Mouse (Mus musculus) embryonic facial prominence, embryonic 10.5 days (tissue): ENCODE measurements around the gene Dpp6. TPM values are rescaled to one million over a fixed set of nuclear protein-coding genes. Genes with fewer than 3 reads are reported as not detected.

Experiments
- DNase-seq: peaks from one replicate; pipeline ENCODE4 v3.0.0-alpha.2; 2017; ENCODE audit warnings: low spot score
- H3K27ac ChIP-seq: fragments of 300-500 bp; sonication (generic); replicated peaks from 2 replicates; pipeline ENCODE4 v1.5.1; 2016; ENCODE audit warnings: mild to moderate bottlenecking
- H3K27me3 ChIP-seq: fragments of 300-500 bp; sonication (generic); replicated peaks from 2 replicates; pipeline ENCODE4 v1.6.1; 2016; ENCODE audit warnings: low read depth, mild to moderate bottlenecking; ENCODE audit not compliant: poor library complexity, severe bottlenecking
- H3K36me3 ChIP-seq: fragments of 300-500 bp; sonication (generic); replicated peaks from 2 replicates; pipeline ENCODE4 v1.6.1; 2016; ENCODE audit warnings: mild to moderate bottlenecking, moderate library complexity
- H3K4me1 ChIP-seq: fragments of 300-500 bp; sonication (generic); 2 replicates; pipeline ENCODE4 v1.6.1; 2016
- H3K4me3 ChIP-seq: fragments of 300-500 bp; sonication (generic); 2 replicates; pipeline ENCODE4 v1.5.1; 2016; ENCODE audit warnings: mild to moderate bottlenecking, moderate library complexity
- H3K9me3 ChIP-seq: fragments of 300-500 bp; sonication (generic); 2 replicates; pipeline ENCODE4 v1.6.1; 2016; ENCODE audit warnings: mild to moderate bottlenecking
- WGBS: fragments of 180-500 bp; shearing (Covaris S2); methylation state at CpG from one replicate; pipeline ENCODE4 v1.1.7; 2016; 5-methylcytosine and 5-hydroxymethylcytosine counted together
- polyA plus RNA-seq: library from polyadenylated mRNA; unstranded; fragments of >200 nt; fragmentation: Nextera tagmentation; extraction: Ambion mirVana; gene quantifications from 2 replicates; pipeline ENCODE4 v1.2.1, GENCODE M21; 2016

Gene Dpp6
- polyA plus RNA-seq, 1 experiment from 2014 or later, result 2.4 TPM

DNA sequence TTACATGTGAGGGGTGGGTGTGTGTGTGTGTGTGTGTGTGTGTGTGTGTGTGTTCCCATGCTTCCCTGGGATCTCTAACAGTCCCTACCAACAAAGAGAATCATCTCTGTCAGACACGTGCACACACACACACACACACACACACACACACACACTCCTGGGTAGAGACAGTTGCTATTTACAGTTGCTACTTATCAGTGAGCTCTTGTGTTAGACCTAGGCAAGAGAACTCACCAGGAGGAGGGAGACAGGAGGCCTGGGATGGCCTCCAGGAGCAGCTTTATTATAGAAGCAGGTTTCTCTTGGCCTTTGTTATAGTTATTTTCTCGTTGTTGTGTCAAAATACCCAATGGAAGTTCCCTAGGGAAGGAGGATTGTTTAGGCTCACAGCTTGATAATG lies 519.7 kb downstream of the Dpp6 start:
- Histone ChIP-seq H3K9me3 (no peaks in the 10 kb centered on the region), H3K4me1 (0 out of 2 replicates have a peak, but pooled peaks cover 5% of the 10 kb centered on the region), H3K27me3 (no peaks in the 10 kb centered on the region), H3K27ac (no peak overlapping the region), H3K36me3 (no peaks in the 10 kb centered on the region), H3K4me3 (no peak overlapping the region)
- no peak for DNase-seq
- 71% methylated on average over 2 of the region's 2 CpGs for WGBS

DNA sequence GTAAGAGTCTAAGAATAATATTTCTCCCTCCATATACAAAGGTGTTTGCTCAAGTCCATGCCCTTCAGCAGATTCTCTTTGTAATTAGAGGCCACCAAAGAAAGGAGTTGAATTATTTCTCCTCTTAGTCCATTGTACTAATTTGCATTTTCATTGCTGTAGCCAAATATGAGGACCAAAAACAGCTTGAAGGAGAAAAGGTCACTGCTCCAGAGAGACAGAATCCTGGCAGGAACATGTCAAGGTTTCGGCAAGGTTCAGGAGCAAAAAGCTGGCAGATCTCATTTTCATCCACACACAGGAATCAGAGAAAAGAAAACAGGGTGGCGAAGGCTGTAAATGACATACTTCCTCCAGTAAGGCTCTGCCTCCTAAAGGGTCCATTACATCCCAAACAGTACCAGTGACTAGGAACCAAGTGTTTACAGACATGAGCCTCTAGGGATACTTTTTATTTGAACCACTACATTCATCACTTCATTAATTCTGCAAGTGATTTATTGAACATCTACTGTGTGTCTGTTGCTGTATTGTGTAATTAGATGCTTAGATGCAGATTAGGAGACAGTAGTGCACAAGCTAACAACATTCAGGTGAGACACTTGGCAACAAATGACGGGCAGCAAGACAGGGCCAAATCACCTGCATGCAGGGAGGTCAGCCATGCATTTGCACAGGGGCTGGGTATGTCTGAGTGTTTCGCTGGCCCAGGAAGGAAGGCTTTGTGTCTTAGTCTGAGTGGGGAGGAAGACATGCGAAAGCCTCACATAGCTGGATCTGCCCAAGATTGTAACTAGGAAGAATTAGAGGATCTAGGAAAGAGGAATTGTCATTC lies 522.4 kb downstream of the Dpp6 start:
- Histone ChIP-seq H3K27ac (no peak overlapping the region), H3K4me3 (no peak overlapping the region), H3K9me3 (no peaks in the 10 kb centered on the region), H3K4me1 (0 out of 2 replicates have a peak, but pooled peaks cover 5% of the 10 kb centered on the region), H3K27me3 (no peaks in the 10 kb centered on the region), H3K36me3 (no peaks in the 10 kb centered on the region)
- no peak for DNase-seq
- WGBS, result 89% methylated on average over 5 of the region's 5 CpGs

GRCm38 (mm10) chr5:27342276-27342675 lies 525.3 kb downstream of the Dpp6 start:
- H3K36me3 ChIP-seq, result no peaks in the 10 kb centered on the region
- WGBS, result 73% methylated on average over 6 of the region's 6 CpGs
- H3K27ac ChIP-seq, result no peak overlapping the region
- DNase-seq, result no peak
- H3K4me1 ChIP-seq, result 0 out of 2 replicates have a peak, but pooled peaks cover 5% of the 10 kb centered on the region
- no peaks in the 10 kb centered on the region for H3K27me3 ChIP-seq
- H3K9me3 ChIP-seq, result no peaks in the 10 kb centered on the region
- H3K4me3 ChIP-seq, result no peak overlapping the region

- no peak overlapping the region for H3K4me3 ChIP-seq
- 88% methylated on average over 1 of the region's 1 CpGs for whole genome bisulfite sequencing
- H3K27me3 ChIP-seq, result no peaks in the 10 kb centered on the region
- no peaks in the 10 kb centered on the region for H3K9me3 ChIP-seq
- 0 out of 2 replicates have a peak, but pooled peaks cover 2% of the 10 kb centered on the region for H3K4me1 ChIP-seq
- DNase-seq, result no peak
- H3K27ac ChIP-seq, result no peak overlapping the region
- no peaks in the 10 kb centered on the region for H3K36me3 ChIP-seq
Measured at GRCm38 (mm10) chr5:27343626-27344025, 526.6 kb downstream of the Dpp6 start.

GRCm38 (mm10) chr5:27348181-27349095 lies 531.4 kb downstream of the Dpp6 start:
- Histone ChIP-seq H3K27me3 (no peaks in the 10 kb centered on the region), H3K27ac (no peak overlapping the region), H3K9me3 (no peaks in the 10 kb centered on the region), H3K36me3 (no peaks in the 10 kb centered on the region), H3K4me3 (no peak overlapping the region), H3K4me1 (0 out of 2 replicates have a peak, but pooled peaks cover 2% of the 10 kb centered on the region)
- 77% methylated on average over 5 of the region's 5 CpGs for WGBS
- no peak for DNase-seq

- no peak for DNase-seq
- WGBS, result 80% methylated on average over 3 of the region's 3 CpGs
- Histone ChIP-seq H3K27me3 (no peaks in the 10 kb centered on the region), H3K27ac (no peak overlapping the region), H3K4me3 (no peak overlapping the region), H3K36me3 (no peaks in the 10 kb centered on the region), H3K4me1 (no peaks in the 10 kb centered on the region), H3K9me3 (no peaks in the 10 kb centered on the region)
Measured at GRCm38 (mm10) chr5:27357630-27358029, 540.6 kb downstream of the Dpp6 start.

DNA sequence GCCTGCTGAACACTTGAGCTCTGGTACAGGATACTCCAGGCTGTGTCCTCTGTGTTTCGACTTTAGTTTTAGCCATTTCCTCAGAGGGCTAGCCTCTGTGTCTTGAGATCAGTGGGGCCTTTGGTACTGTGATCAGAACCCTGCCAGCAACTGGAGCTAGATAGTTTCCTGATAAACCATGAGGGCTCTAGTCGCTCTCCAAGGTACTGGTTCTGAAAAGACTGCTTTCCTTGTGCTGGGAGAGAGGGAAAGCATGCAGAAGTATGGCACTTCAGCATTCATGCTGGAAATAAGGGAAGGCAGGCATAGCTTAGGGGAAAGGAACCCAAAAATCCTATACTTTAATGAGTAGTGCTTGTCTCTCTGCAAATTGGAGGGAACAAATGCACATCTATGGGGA lies 548.9 kb downstream of the Dpp6 start:
- H3K27me3 ChIP-seq, result no peaks in the 10 kb centered on the region
- DNase-seq, result peak; percentile 8
- H3K36me3 ChIP-seq, result no peaks in the 10 kb centered on the region
- H3K9me3 ChIP-seq, result no peaks in the 10 kb centered on the region
- WGBS, result 70% methylated on average over 2 of the region's 2 CpGs
- no peak overlapping the region for H3K27ac ChIP-seq
- H3K4me1 ChIP-seq, result no peaks in the 10 kb centered on the region
- H3K4me3 ChIP-seq, result no peak overlapping the region

GRCm38 (mm10) chr5:27370814-27371213 lies 553.8 kb downstream of the Dpp6 start:
- Histone ChIP-seq H3K27ac (no peak overlapping the region), H3K27me3 (no peaks in the 10 kb centered on the region), H3K36me3 (no peaks in the 10 kb centered on the region), H3K9me3 (no peaks in the 10 kb centered on the region), H3K4me1 (no peaks in the 10 kb centered on the region), H3K4me3 (no peak overlapping the region)
- no peak for DNase-seq
- 76% methylated on average over 3 of the region's 3 CpGs for WGBS

DNA sequence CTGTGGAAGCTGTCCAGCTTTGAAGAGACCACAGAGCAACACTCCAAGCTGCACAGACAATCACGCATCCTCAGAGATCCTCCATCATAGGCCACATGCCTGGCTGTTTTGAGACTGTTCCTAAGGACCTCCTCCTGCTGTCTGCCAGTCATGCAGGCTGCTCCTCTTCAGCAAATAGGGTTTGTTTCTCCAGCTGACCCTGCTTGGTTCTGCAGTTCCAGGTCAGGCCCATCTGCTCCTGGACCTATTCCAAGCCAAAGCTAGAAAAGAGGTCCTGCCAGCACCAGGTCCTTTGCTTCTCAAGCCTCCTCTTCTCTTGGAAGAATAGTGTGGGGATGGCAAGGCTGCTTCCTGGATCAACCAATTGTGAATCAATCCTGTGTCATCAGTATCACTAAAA lies 556.9 kb downstream of the Dpp6 start:
- H3K4me3 ChIP-seq, result no peak overlapping the region
- no peaks in the 10 kb centered on the region for H3K27me3 ChIP-seq
- no peaks in the 10 kb centered on the region for H3K4me1 ChIP-seq
- no peak overlapping the region for H3K27ac ChIP-seq
- no peak for DNase-seq
- no peaks in the 10 kb centered on the region for H3K36me3 ChIP-seq
- no peaks in the 10 kb centered on the region for H3K9me3 ChIP-seq
- 92% methylated on average over 1 of the region's 1 CpGs for WGBS

GRCm38 (mm10) chr5:27375841-27376240 lies 558.8 kb downstream of the Dpp6 start:
- Histone ChIP-seq H3K4me1 (no peaks in the 10 kb centered on the region), H3K27me3 (no peaks in the 10 kb centered on the region), H3K9me3 (no peaks in the 10 kb centered on the region), H3K4me3 (no peak overlapping the region), H3K27ac (no peak overlapping the region), H3K36me3 (no peaks in the 10 kb centered on the region)
- no peak for DNase-seq
- WGBS, result 87% methylated on average over 3 of the region's 3 CpGs

DNA sequence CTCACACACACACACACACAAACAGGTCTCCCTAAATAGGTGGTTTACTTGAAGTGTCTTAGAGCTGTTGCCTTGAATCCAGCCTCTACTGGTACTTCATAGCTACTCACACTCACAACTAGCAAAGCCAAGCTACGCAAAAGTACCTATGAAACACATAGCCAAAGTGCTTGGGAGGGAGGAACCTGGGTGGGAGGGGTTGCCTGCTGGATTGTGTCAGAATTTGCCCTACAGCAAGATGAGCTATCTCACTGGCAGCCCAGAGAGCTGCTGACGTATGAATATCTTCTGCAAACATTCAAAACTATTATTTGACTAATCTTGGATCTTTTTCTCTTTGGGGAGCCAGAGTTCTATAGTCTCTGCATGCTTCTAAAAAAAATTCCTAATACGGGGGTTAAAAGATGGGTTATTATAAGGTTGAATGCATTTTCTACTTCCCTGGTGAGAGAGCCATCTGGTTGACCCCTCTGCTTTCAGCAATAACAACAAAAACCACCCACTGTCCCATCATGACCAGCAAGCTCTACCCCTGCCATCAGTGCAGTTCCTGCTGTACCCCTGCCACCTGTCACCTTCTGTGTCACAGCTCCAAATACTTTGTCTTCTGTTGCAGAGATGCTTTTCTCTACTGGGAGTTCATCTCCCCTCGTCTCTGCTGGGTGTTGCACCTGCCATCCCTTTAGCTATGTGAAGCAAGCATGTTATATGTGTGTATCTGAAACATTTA lies 563.8 kb downstream of the Dpp6 start:
- H3K4me1 ChIP-seq, result no peaks in the 10 kb centered on the region
- H3K4me3 ChIP-seq, result no peak overlapping the region
- H3K9me3 ChIP-seq, result peaks cover 5% of the 10 kb centered on the region; the same call in 1 of the 2 replicates
- 88% methylated on average over 4 of the region's 4 CpGs for WGBS
- no peak for DNase-seq
- H3K36me3 ChIP-seq, result no peaks in the 10 kb centered on the region
- H3K27me3 ChIP-seq, result no peaks in the 10 kb centered on the region
- no peak overlapping the region for H3K27ac ChIP-seq

DNA sequence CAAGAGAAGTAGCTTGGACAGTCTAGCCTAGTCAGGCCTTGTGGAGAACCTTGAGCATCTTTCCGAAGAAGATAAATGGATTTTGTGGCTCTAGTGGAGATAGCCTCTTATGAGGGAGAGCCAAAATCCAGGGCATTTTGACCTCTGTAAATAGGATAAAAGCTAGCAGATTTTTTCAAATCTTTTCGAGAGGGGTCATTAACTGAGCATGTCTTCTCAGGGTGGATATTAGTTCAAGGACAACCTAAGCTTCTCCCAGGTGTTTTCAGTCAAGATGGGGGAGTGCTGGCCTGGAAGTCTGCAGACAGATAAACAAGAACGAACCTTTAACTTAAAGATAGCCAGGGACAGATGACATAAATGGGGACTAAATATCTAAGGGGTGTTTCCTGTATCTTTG lies 581.4 kb downstream of the Dpp6 start:
- 84% methylated on average over 3 of the region's 3 CpGs for WGBS
- no peaks in the 10 kb centered on the region for H3K9me3 ChIP-seq
- no peaks in the 10 kb centered on the region for H3K27me3 ChIP-seq
- H3K4me1 ChIP-seq, result peaks cover 5% of the 10 kb centered on the region
- no peak overlapping the region for H3K27ac ChIP-seq
- no peak for DNase-seq
- H3K36me3 ChIP-seq, result no peaks in the 10 kb centered on the region
- H3K4me3 ChIP-seq, result no peak overlapping the region
